Mouse (Mus musculus) frontal cortex, adult 2 months (tissue): ENCODE results near the gene Baz2b. TPM values are rescaled to one million over a fixed set of nuclear protein-coding genes. Genes with fewer than 3 reads are reported as not detected.

Experiments
- DNase-seq, 2 experiments: peaks; one replicate each; pipeline ENCODE4 v3.0.0; 2022; ENCODE audit warnings: low spot score in 1 of 2; ENCODE audit errors: extremely low spot score in 1 of 2
- polyA plus RNA-seq: library from polyadenylated mRNA; depleted of rRNA; stranded (reverse); fragments of >200 nt; gene quantifications from 2 replicates; pipeline ENCODE4 v1.2.3, GENCODE M21; 2012

The Baz2b gene
- polyA plus RNA-seq, 1 experiment: 34.7 TPM

DNA sequence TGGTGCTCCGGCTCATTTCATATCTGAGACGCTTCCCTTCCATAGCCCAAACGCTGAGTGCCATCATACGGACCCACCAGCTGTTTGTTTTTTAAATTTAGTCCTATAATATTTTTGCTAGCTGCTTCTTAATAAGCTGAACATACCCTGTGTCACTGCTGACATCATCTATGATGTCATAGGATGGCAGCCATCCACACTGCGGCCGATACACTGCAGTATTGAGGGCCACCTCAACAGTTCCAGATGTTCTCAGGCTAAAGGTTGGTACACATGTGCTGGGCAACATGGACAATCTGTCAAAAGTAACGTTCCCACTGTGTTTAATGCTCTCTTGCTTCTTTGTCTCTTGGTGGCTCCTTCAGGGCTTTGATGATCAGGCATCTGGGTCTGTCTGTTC lies 185.9 kb downstream of the Baz2b start:
- no peak for DNase-seq

GRCm38 (mm10) chr2:60021556-60021955 lies 188.1 kb downstream of the Baz2b start:
- no peak for DNase-seq

DNA sequence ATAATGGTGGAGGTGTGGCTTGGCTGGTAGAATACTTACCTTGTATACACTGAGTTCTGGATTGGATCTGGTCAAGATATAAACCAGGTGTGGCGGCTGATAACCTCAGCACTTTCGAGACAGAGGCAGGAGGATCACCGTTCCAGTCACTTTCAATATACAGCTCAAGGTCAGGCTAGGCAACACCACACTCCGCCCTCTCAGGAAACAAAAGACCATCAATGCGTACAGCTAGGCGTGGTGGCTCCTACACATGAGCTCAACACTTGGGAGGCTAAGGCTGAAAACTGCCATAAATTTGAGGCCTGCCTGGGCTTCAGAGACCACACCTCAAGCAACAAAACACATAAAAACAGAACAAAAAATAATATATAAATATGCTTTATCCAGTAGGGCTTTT lies 188.5 kb downstream of the Baz2b start:
- DNase-seq: no peak

- no peak for DNase-seq
Measured at GRCm38 (mm10) chr2:60019546-60020250, 189.9 kb downstream of the Baz2b start.

GRCm38 (mm10) chr2:60018875-60019501 lies 190.7 kb downstream of the Baz2b start:
- DNase-seq: no peak

- DNase-seq: no peak
Measured at GRCm38 (mm10) chr2:60011526-60011925, 198.1 kb downstream of the Baz2b start.

- DNase-seq: no peak
Measured at GRCm38 (mm10) chr2:60003665-60004045, 206.0 kb downstream of the Baz2b start.

- DNase-seq: no peak
Measured at GRCm38 (mm10) chr2:60003038-60003664, 206.5 kb downstream of the Baz2b start.

GRCm38 (mm10) chr2:60000268-60000667 lies 209.4 kb downstream of the Baz2b start:
- DNase-seq: no peak

DNA sequence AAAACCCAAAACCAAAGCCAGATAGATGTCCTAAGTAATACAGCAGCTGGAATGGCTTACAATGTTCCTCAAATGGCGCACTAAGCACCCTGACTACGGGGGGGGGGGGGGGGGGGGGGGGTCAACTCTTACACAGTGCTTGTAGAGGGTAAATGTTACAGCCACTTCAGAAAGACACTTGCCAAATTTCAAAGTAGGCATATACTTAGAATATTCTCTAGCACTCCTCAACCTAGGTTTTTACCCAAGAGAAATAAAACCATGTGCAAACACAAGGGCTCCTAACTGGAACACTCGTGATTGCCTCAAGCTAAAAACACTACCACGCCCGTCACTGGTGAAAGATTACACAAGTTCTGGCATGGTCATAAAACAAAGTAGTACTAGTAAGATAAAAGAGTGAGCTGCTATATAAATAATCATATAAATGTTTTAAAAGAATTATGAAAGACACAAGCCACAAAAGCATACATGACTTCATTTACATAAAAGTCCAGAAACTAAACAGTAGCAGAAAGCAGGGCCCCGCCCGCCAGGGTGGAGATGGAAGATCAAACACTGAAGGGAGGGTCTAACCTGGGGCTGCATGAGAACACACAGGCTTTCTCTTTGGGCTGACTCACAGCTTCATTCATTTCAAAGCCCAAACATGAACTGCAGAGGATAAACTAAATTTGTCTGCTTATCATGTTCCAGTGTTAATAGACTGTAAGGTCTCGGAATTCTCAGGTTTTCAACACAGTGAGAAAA lies 212.0 kb downstream of the Baz2b start:
- DNase-seq: no peak

DNA sequence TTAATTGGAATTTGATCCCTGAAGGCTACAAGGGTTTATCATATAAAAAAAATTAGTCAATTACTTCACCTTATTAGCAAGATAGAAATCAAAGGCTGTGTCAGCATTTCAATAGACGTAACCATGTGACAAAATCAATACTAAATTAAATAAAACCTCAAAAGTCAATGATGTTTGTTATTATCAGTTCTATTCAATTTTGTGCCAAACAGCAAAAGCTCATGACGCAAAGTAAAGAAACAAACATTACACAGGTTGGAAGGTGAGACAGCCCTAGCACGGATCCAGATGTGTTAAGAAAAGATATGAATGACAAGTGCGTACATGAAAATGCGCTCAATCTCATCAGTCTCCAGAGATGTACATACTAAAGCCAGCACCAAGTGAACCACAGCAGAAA lies 212.7 kb downstream of the Baz2b start:
- no peak for DNase-seq

GRCm38 (mm10) chr2:59993190-59993535 lies 216.5 kb downstream of the Baz2b start:
- DNase-seq: no peak

DNA sequence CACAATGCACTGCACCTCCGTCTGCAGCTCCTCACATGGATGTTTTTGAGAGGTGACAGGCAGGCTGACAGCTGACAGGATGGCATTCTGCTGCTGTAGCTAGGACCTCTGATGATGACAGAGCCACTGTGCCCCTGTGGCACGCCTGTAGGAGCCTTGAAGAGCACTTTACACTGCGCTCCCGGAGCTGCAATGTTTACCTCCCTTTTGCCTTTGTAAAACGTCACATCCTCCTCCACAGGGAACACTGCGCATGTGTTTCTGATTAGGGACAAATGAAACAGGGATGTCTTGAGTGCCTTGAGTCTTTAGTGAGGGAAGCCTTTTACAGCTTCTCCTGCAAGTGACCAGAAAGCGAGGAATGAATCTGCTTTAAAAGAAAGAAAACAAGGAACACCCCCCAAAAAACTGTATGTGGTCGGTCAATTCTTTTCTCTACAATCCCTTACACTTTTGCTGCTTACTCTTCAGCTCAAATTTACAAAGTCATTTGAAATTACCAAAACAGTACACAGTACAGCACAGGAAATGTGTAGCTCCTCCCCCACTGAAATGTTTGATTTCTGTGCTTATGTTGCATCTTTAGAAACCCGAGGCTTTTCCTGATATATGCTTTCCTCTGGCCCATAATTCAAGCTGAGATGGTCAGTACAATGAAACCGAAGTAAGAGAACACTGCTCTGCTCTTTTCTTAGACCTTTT lies 217.0 kb downstream of the Baz2b start:
- DNase-seq: no peak

DNA sequence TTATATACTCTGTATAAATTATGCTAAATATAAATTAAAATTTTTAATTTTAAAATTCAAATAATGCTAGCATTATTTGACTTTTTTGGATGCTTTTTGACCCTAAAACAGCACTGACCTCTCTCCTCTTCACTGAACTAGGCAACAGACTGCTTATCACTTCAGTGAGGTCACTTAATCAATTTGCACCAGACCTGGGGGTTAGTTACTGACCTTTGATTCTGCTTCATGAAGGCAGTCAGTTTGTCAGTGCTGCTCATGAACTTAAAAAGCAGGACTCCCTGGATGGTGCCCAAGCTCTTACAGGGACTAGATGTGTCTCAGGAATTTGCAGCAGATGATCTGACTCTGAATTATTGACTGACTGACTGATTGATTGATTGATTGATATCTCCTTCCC lies 217.9 kb downstream of the Baz2b start:
- no peak for DNase-seq

DNA sequence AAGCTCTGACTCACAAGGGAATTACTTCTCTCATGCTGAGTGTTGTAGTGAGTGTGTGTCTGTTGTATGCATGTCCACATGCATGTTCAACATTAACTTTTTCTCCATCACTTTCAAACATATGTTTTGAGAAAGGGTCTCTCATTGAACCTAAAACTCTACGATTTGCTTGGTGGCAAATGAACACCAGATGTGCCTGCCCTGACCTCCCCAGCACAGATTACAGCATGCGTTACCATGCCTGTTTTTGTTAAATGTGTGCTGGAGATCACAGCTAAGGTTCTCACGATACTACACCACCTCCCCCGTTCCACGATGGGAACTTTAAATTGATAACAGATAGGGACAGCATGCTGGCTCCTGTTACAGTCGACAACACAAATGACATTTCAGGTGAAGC lies 222.1 kb downstream of the Baz2b start:
- DNase-seq: no peak

DNA sequence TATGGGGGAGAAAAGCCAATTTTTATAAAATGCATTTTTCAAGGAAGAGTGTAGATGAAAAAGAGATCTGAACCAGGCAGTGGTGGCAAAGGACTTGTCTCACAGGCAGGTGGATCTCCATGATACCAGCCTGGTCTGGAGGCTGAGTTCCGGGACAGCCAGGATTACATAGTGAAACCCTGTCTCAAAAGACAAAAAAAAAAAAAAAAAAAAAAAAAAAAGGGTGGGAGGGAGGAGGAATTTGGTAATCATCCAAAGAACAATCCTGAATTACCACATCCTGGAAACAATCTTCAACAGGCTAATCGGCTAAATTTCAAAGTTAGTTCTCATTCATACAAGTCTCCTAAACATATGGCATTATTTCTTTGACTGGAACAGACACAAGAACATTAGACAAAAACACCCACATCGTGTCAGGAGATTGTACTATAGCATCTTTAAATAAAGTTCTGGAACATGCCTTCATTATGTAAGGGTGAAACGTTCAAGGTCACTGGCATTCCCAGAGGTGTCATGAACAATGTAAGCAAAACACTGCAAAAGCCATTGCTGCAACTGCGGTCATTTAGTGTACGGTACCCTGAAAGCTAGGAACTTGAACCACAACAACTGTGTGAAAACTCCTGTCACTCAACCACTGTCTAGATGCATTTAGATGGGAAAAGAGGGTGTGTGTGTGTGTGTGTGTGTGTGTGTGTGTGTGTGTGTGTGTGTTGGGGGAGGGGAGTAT lies 230.0 kb downstream of the Baz2b start:
- DNase-seq: no peak

DNA sequence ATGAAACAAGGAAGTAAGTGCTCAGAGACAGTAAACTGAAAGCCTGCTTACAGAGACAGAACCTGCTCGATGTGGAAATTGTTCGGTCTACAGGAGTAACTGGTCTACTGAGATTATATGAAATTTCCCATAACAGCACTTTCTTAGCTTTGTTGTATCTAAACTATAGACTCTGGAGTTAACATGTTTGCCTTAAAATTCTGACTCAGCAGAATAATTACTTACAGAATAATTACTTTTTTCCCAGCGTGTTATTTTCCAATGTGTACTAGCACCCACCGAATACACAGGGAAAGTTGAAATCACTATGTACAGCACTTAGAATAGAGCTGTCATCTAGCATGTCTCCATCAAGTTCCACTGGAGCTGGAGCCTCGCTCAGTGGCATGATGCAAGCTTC lies 233.0 kb downstream of the Baz2b start:
- no peak for DNase-seq

- DNase-seq: no peak
Measured at GRCm38 (mm10) chr2:59975772-59976171, 233.9 kb downstream of the Baz2b start.

DNA sequence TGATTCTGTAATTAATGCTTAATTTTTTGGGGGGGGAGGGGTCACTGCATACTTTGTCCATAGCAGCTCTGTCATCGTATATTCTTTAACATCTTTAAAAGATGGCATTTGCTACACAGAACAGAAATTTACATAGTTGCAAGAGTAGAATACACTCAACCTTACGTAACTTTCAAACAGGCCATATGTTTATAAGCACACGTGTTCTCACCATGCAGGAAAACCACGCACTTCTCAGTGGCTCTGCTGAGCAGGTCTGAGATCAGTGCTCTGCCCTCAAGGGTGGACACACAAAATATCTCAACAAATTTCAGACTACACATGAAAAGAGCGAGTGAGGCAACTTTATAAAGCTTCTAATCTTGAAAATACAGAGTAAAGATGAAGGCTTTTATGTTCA lies 235.7 kb downstream of the Baz2b start:
- DNase-seq: no peak

- DNase-seq: no peak
Measured at GRCm38 (mm10) chr2:59973104-59973641, 236.5 kb downstream of the Baz2b start.
